Mouse (Mus musculus): ENCODE data around the gene Csf3.

- no peak for TF ChIP-seq CTCF (IDR thresholded peaks at IDR 0.05 in 2 of 3, conservative IDR thresholded peaks at IDR 0.05 in 1 of 3; ENCODE audit: control insufficient read depth in 1 of 3, insufficient read depth in 1 of 3, low read depth in 2 of 3, low read length in 3 of 3, poor library complexity in 1 of 3, severe bottlenecking in 1 of 3)
- no peak for TF ChIP-seq ZC3H11A (IDR thresholded peaks at IDR 0.05; ENCODE audit: low read depth, low read length)
- TF ChIP-seq ZNF384 (IDR thresholded peaks at IDR 0.05; ENCODE audit: low read depth, low read length) = no peak
- no peak for TF ChIP-seq MEF2A (IDR thresholded peaks at IDR 0.05; ENCODE audit: extremely low read depth, insufficient replicate concordance, low read depth, low read length, poor library complexity, severe bottlenecking)
- TF ChIP-seq POLR2A (IDR thresholded peaks at IDR 0.05; ENCODE audit: control insufficient read depth in 1 of 2, insufficient read depth in 1 of 2, low read depth in 1 of 2, low read length in 2 of 2, poor library complexity in 1 of 2) = no peak
- no peak for TF ChIP-seq SIN3A (IDR thresholded peaks at IDR 0.05; ENCODE audit: low read length)
- TF ChIP-seq ZMIZ1 (IDR thresholded peaks at IDR 0.05; ENCODE audit: low read depth, low read length) = no peak
- TF ChIP-seq EP300 (IDR thresholded peaks at IDR 0.05; ENCODE audit: low read depth in 1 of 2, low read length in 2 of 2) = no peak
- TF ChIP-seq RAD21 (IDR thresholded peaks at IDR 0.05; ENCODE audit: low read depth, low read length) = no peak
- TF ChIP-seq POLR2AphosphoS5 (IDR thresholded peaks at IDR 0.05; ENCODE audit: borderline replicate concordance, low read depth, low read length) = no peak
- no peak for TF ChIP-seq RCOR1 (IDR thresholded peaks at IDR 0.05; ENCODE audit: low read depth, low read length)
- no peak for TF ChIP-seq POLR2AphosphoS2 (IDR thresholded peaks at IDR 0.05; ENCODE audit: low read length)
- no peak for TF ChIP-seq HCFC1 (IDR thresholded peaks at IDR 0.05; ENCODE audit: low read depth, low read length)
- TF ChIP-seq GATA1 (IDR thresholded peaks at IDR 0.05; ENCODE audit: low read depth, low read length) = no peak
Observed at GRCm38 (mm10) chr11:98720756-98721155, 19.7 kb downstream of the Csf3 start.

Data from MEL (cell line).